Mouse (Mus musculus): ENCODE measurements around the gene Zfp62. TPM values are rescaled to one million over a fixed set of nuclear protein-coding genes. Genes with fewer than 3 reads are reported as not detected.

The Zfp62 gene
- polyA plus RNA-seq, 2 experiments: 5.2 to 10.6 TPM

DNA sequence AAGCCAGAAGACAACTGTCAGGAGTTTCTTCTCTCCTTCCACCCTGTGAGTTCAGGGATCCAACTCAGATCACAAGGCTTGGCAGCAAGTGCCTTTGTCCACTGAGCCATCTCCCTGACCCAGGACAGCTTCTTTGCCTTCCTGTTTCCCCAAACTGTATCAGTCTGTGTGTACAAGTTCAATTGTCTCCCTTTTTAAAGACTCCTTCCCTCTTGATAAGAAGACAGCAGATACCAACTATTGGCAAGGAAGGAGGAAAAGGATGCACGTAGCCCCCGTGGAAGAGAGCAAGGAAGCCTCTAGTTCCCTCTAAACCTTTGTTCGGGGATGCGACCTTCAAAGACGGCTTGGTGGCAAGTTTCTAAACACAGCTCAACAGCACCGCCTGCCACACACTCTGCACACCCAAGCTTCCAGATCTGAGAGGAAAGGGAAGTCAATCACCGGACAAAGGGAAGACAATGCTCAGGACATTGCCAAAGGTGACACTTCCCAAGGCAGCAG lies 7.2 kb upstream of the Zfp62 start:
- no peak for DNase-seq (ENCODE audit: low read depth in 3 of 3, low spot score in 3 of 3)
- WGBS (ENCODE audit: insufficient replicate concordance): 29% methylated on average over 7 of the region's 7 CpGs

DNA sequence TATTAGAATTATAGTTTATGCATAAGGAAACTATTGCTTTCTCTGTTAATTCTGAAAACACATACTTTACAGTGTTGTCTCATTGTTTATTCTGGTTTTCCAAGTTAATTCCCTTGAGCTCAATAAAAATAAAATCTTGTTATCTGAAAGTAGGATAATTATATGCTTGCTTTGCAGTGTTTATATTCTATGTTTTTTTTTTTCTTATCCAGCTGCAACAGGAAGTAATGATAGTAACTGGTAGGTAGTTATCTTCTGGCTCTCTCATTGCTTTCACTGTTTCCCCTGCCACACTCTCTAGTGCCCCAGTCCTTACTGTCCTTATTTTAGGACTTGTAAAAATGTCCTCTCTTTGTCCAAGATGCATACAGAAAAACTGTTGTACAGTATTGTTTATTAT lies 2.4 kb upstream of the Zfp62 start:
- no peak for ATAC-seq (ENCODE audit: insufficient read depth)

More for the DNA sequence above, 7.2 kb upstream of the Zfp62 start:
- Histone ChIP-seq H3K27ac (no peak overlapping the region), H3K4me2 (ENCODE audit: low read depth) (no peak overlapping the region), H3K9me3 (ENCODE audit: control insufficient read depth, low read length) (no peaks in the 10 kb centered on the region), H3K36me3 (replicated peaks; ENCODE audit: control insufficient read depth, insufficient read depth, low read depth) (no peaks in the 10 kb centered on the region), H3K27me3 (ENCODE audit: control insufficient read depth, insufficient read depth, low read length) (no peaks in the 10 kb centered on the region), H3K4me3 (ENCODE audit: insufficient read depth in 1 of 2, low read depth in 2 of 2, low read length in 2 of 2) (no peak overlapping the region), H3K9ac (replicated peaks) (no peak overlapping the region), H3K4me1 (replicated peaks; ENCODE audit: control insufficient read depth in 2 of 2, insufficient read depth in 2 of 2, low read length in 1 of 2) (peaks cover 2% of the 10 kb centered on the region in 2 experiments)
- ATAC-seq (ENCODE audit: insufficient read depth): peak; percentile 58
- TF ChIP-seq CTCF (IDR thresholded peaks at IDR 0.05; ENCODE audit: low read depth): no peak; the same call in 1 of the 2 replicates
- TF ChIP-seq EP300 (IDR thresholded peaks at IDR 0.05; ENCODE audit: low read depth): no peak

DNA sequence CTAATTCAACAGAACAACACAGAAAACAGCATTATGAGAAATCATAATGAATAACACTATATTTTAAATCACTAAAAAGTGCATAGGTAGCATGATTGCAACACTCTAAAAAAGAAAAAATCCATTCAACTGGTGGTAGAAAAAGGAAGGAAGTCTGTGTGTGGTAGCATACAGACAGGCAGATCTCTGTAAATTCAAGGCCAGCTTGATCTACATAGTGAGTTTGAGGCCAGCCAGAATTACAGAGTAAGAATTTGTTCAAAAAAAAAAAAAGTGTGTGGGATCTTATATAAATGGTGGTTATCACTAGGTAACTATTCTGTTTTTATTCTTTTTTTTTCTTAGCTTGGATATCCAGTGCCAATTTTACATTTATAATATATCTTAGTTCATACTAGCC lies 1.9 kb upstream of the Zfp62 start:
- Histone ChIP-seq H3K4me2 (ENCODE audit: low read depth) (no peak overlapping the region), H3K9ac (replicated peaks) (no peak overlapping the region; the same call in 1 of the 2 replicates), H3K9me3 (ENCODE audit: control insufficient read depth, low read length) (no peaks in the 10 kb centered on the region), H3K27ac (no peak overlapping the region), H3K27me3 (ENCODE audit: control insufficient read depth, insufficient read depth, low read length) (no peaks in the 10 kb centered on the region), H3K36me3 (replicated peaks; ENCODE audit: control insufficient read depth, insufficient read depth, low read depth) (no peaks in the 10 kb centered on the region), H3K4me3 (ENCODE audit: insufficient read depth in 1 of 2, low read depth in 2 of 2, low read length in 2 of 2) (no peak overlapping the region), H3K4me1 (replicated peaks; ENCODE audit: control insufficient read depth in 2 of 2, insufficient read depth in 2 of 2, low read length in 1 of 2) (peaks cover 17 to 20% of the 10 kb centered on the region in 2 experiments)
- no peak for ATAC-seq (ENCODE audit: insufficient read depth)
- TF ChIP-seq EP300 (IDR thresholded peaks at IDR 0.05; ENCODE audit: low read depth): no peak
- no peak for TF ChIP-seq CTCF (IDR thresholded peaks at IDR 0.05; ENCODE audit: low read depth)
- DNase-seq (ENCODE audit: low read depth in 3 of 3, low spot score in 3 of 3): no peak

More for the DNA sequence above, 2.4 kb upstream of the Zfp62 start:
- no peaks in the 10 kb centered on the region for H3K27me3 ChIP-seq (ENCODE audit: control insufficient read depth, insufficient read depth, low read length)
- no peaks in the 10 kb centered on the region for H3K36me3 ChIP-seq (replicated peaks; ENCODE audit: control insufficient read depth, insufficient read depth, low read depth)
- no peak overlapping the region for H3K4me2 ChIP-seq (ENCODE audit: low read depth)
- no peak for DNase-seq (ENCODE audit: low read depth in 3 of 3, low spot score in 3 of 3)
- no peaks in the 10 kb centered on the region for H3K9me3 ChIP-seq (ENCODE audit: control insufficient read depth, low read length)
- no peak overlapping the region for H3K27ac ChIP-seq
- TF ChIP-seq EP300 (IDR thresholded peaks at IDR 0.05; ENCODE audit: low read depth) (no peak), CTCF (IDR thresholded peaks at IDR 0.05; ENCODE audit: low read depth) (no peak)
- peaks cover 17 to 20% of the 10 kb centered on the region in 2 experiments for H3K4me1 ChIP-seq (replicated peaks; ENCODE audit: control insufficient read depth in 2 of 2, insufficient read depth in 2 of 2, low read length in 1 of 2)
- no peak overlapping the region for H3K4me3 ChIP-seq (ENCODE audit: insufficient read depth in 1 of 2, low read depth in 2 of 2, low read length in 2 of 2)
- no peak overlapping the region for H3K9ac ChIP-seq (replicated peaks)

DNA sequence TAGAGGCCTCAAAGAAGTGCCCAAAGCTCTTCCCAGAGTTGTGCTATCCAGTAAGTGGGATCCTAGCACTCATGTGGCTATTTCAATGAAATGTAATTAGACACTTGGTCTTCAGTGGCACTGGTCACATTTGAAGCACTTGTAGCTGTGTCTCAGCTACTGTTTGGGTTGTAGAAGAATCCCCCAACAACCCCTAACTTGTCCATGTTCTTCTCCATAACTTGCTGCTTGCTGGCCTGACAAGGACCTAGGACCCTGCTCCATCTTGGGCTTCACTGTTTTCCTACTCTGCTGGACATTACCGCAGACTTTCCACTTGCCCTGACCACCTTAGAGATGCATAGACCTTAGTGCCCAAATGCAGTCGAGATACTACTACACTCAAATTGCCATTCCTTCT lies 1.0 kb upstream of the Zfp62 start:
- Histone ChIP-seq H3K27ac (peak overlapping the region; percentile 94), H3K9me3 (ENCODE audit: control insufficient read depth, low read length) (no peaks in the 10 kb centered on the region), H3K9ac (replicated peaks) (peak overlapping the region; percentile 96), H3K27me3 (ENCODE audit: control insufficient read depth, insufficient read depth, low read length) (no peaks in the 10 kb centered on the region), H3K4me3 (ENCODE audit: insufficient read depth in 1 of 2, low read depth in 2 of 2, low read length in 2 of 2) (peak overlapping the region; percentile 88 to 90), H3K4me2 (ENCODE audit: low read depth) (peak overlapping the region; percentile 93), H3K4me1 (replicated peaks; ENCODE audit: control insufficient read depth in 2 of 2, insufficient read depth in 2 of 2, low read length in 1 of 2) (peaks cover 24 to 28% of the 10 kb centered on the region in 2 experiments), H3K36me3 (replicated peaks; ENCODE audit: control insufficient read depth, insufficient read depth, low read depth) (no peaks in the 10 kb centered on the region)
- ATAC-seq (ENCODE audit: insufficient read depth): no peak
- TF ChIP-seq CTCF (IDR thresholded peaks at IDR 0.05; ENCODE audit: low read depth): no peak
- TF ChIP-seq EP300 (IDR thresholded peaks at IDR 0.05; ENCODE audit: low read depth): no peak
- 41% methylated on average over 2 of the region's 2 CpGs for WGBS (ENCODE audit: insufficient replicate concordance)
- DNase-seq (ENCODE audit: low read depth in 3 of 3, low spot score in 3 of 3): no peak

GRCm38 (mm10) chr11:49202523-49203061 lies 500 bp upstream of the Zfp62 start:
- Histone ChIP-seq H3K9ac (replicated peaks) (peak overlapping the region; percentile 96), H3K4me3 (ENCODE audit: insufficient read depth in 1 of 2, low read depth in 2 of 2, low read length in 2 of 2) (peak overlapping the region; percentile 88 to 90), H3K9me3 (ENCODE audit: control insufficient read depth, low read length) (no peaks in the 10 kb centered on the region), H3K36me3 (replicated peaks; ENCODE audit: control insufficient read depth, insufficient read depth, low read depth) (no peaks in the 10 kb centered on the region), H3K27ac (peak overlapping the region; percentile 94), H3K4me1 (replicated peaks; ENCODE audit: control insufficient read depth in 2 of 2, insufficient read depth in 2 of 2, low read length in 1 of 2) (peaks cover 28 to 33% of the 10 kb centered on the region in 2 experiments), H3K27me3 (ENCODE audit: control insufficient read depth, insufficient read depth, low read length) (no peaks in the 10 kb centered on the region), H3K4me2 (ENCODE audit: low read depth) (peak overlapping the region; percentile 93)
- TF ChIP-seq EP300 (IDR thresholded peaks at IDR 0.05; ENCODE audit: low read depth) (no peak), CTCF (IDR thresholded peaks at IDR 0.05; ENCODE audit: low read depth) (no peak)
- under 1% methylated on average over 10 of the region's 10 CpGs for WGBS (ENCODE audit: insufficient replicate concordance)
- ATAC-seq (ENCODE audit: insufficient read depth) (peak; percentile 10; the same call in 1 of the 2 replicates), DNase-seq (ENCODE audit: low read depth in 3 of 3, low spot score in 3 of 3) (peak in 1 of 3 experiments; percentile 58)
